Mouse (Mus musculus): Measurements from ENCODE around the gene Borcs7.

DNA sequence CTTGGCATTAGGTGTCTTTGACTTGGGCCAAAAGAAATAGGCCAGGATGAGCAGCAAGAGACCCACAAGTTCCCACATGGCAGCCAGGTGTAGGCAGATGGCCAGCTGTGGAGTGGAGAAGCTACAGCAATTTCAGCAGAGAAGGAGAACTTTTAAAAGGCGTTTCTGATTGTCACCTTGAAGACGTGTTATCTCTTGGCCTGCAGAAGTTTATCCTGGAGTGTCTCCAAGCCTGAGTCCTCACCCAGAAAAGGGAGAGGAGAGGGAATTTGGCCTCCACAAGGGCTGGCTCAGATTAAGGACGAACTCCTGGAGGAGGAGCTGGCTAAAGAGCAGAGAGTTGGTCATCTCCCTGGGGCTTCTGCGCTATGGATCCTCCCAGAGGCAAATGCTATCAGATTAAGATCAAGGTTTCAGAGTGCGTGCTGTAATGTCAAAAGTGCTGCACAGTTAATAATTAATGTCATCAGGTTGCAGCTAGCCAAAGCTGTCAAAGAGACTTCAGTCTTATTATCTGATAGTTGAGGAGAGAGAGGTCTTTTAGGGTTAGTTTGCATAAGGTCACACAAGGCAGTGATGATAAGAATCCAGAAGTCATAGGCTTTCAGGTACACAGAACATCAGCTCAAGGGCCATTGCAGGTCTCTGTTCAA lies 16.8 kb upstream of the Borcs7 start, which contains the start of gene Cyp17a1:
- TF ChIP-seq TAL1 (IDR thresholded peaks at IDR 0.05; ENCODE audit: low read length) (no peak), GATA1 (IDR thresholded peaks at IDR 0.05; ENCODE audit: low read length) (no peak)
